Mouse (Mus musculus) spleen, adult 2 months (tissue): ENCODE data around the gene Tmem164.

ENCODE experiments used
- CTCF ChIP-seq: fragments of 200-500 bp; IDR thresholded peaks from 2 replicates; pipeline ENCODE4 v1.5.1; 2011; ENCODE audit warnings: mild to moderate bottlenecking, inconsistent platforms; ENCODE audit not compliant: insufficient read depth, insufficient read length, insufficient replicate concordance; ENCODE audit errors: extremely low read depth
- POLR2A ChIP-seq: fragments of 200-500 bp; IDR thresholded peaks from 2 replicates; pipeline ENCODE4 v1.6.1; 2011; ENCODE audit warnings: low read depth, low read length, inconsistent platforms

DNA sequence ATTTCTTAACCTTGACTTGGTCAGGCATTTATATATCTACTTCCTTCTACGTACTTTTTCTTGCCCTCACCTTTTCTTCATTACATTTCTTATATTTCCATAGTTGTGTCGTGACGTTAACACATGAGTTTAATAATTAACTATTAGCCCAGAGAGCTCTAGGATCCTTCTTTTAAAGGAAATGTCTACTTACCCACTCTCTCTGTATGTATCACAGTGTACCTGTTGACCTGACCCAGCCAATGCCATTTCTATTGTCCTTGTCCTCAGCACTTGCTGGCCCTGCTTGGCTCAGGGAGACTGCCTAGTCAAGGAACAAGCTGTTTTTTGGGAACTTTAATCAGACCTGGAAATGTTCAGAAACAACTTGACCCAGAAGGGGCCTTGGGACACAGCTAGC is 40.7 kb downstream of the Tmem164 start:
- TF ChIP-seq POLR2A (no peak), CTCF (no peak)
